Mouse (Mus musculus) ES-Bruce4 (cell line): ENCODE data around the gene Mavs.

ENCODE experiments used
- CTCF ChIP-seq: IDR thresholded peaks from one replicate; pipeline ENCODE4 v1.8.1; 2011; ENCODE audit warnings: low read depth, low read length
- POLR2A ChIP-seq: IDR thresholded peaks from one replicate; pipeline ENCODE4 v1.8.1; 2011; ENCODE audit warnings: low read length; ENCODE audit not compliant: insufficient read depth

DNA sequence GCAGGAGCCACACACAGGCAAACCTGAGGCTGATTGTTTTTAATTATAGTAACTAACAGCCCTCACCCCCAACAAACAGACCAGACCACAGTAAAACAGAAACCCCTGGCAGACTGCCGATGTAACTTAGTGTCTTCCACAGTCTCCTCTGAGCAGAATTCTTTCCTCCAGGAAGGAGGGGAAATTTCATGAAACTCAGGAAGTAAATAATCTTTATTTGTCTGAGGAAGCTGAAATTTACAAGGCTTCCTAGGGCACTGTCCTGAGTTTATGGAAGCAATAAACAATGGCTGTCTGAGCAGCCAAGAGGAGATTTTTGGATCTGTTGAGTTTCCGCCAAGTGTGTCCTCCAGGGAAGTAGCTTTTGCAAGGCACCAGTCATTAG lies 20.5 kb downstream of the Mavs start:
- TF ChIP-seq POLR2A (no peak), CTCF (no peak)
